Comparison of ENCODE assay signal across 20 mouse cellular contexts in the genomic region with DNA sequence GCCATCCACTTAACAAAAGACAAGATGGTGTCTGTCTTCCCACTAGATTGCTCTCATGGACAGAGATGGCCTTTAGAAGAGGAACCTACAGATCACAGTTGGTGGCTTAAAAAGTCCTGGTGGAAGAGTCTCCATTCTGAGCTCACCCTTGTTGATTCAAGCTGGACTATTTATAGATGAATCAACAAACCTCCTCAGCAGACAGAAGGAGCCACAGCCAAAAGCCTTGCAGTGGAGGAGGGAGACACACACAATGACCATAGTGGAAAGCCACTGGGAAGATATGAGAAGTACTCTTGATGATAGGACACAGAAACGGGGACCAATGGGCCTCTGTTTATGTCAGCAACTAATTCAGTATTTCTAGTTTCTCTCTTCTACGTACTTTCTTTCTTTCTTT.
"Had no signal": no experiment of that assay in that cellular context is flagged by ENCODE, and none has a peak within 500 bp of the region (broad histone marks: within the 10 kb centered on the region; RNA-seq: fewer than 3 reads in every experiment).

No protein-coding gene starts in this region.

- DNase-seq: kidney, adult 8-10 months; kidney, postnatal 14 days; kidney, postnatal 4 days; layer of hippocampus, adult 9-11 months; liver; lung, adult 18-20 months; retina, postnatal 1 day; right cerebral cortex, postnatal 25 days; spleen, adult 18-20 months; thymus, postnatal 25 days had no signal

- H3K27ac ChIP-seq: kidney, embryonic 15.5 days; limb, embryonic 10.5 days; limb, embryonic 13.5 days; liver, embryonic 12.5 days; liver, embryonic 15.5 days; macrophage; midbrain, embryonic 12.5 days; midbrain, embryonic 15.5 days; neural tube, embryonic 13.5 days; stomach, embryonic 15.5 days had no signal

- H3K4me3 ChIP-seq: kidney, embryonic 15.5 days; limb, embryonic 10.5 days; limb, embryonic 13.5 days; liver, embryonic 12.5 days; liver, embryonic 15.5 days; midbrain, embryonic 12.5 days; midbrain, embryonic 15.5 days; neural tube, embryonic 13.5 days; stomach, embryonic 15.5 days had no signal
